Mouse (Mus musculus) spleen, adult 12 weeks (tissue): ENCODE measurements around the gene Olfr560.

Source experiments
- DNase-seq: peaks from one replicate; pipeline ENCODE4 v3.0.0; 2022; ENCODE audit warnings: low spot score

Gene Olfr560

DNA sequence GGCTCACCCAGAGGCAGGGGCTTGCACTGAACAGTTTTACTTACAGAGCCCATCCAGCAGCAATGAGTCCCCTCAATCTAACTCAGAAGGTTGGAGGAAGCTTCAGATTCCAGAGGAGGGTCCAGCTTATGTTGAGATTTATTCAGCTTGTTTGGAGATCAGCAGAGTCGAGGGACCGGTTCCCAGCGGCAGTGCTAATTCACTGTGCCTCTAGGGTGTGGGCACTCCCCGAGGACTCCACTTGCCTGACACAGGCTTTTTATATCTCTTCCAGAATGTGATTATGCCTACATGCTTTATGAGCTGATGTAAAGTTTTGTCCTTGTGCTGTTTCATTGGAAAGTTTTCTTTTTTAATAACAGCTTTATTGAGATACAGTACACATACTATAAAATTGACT lies at the start of gene Olfr560, which contains the start of gene Olfr78:
Gene Olfr560 (minus strand): TSS at position 101 of the 400 bp plus-strand sequence.
Gene Olfr78 (minus strand): TSS at position 206 of the 400 bp plus-strand sequence.
- no peak for DNase-seq

DNA sequence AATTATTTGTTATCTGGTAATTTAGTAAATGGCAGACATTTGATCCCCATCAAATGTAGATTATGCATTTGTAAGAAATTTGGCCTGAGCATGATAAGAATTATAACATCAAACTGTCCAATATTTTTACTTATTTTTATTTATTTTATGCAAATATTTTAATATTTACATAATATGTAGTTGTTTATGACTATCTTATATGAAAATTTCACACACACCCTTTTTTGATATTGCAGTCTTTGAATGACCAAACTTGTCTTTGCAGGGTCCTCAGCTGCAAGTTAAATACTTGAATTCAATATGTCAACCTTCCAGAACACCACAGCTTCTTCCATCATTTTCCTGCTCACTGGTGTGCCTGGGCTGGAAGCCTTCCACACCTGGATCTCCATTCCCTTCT lies 44.0 kb upstream of the Olfr560 start, which contains the start of gene Olfr564:
Gene Olfr564 (plus strand): TSS at position 301 of the 400 bp plus-strand sequence.
- DNase-seq = no peak

DNA sequence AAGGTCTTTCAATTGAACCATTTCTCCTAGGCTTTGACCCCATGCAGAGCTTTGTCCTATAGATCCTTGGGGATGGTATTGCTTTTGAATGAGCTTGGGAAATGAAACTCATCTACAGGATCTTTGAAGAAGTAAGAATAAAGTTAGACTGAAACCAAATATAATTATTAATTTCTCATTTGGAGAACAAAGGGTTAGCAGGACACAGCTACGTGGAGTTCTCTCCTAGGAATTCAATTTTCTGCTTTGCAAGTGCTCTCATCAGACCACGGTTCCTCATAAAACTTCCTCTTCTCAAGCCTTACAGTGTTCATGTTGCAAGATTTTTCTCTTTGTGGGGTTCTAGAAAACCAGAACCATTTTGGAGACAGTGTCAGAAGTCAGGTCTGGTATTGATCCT lies 11.8 kb upstream of the Olfr560 start, which contains the start of gene Olfr561:
Gene Olfr561 (plus strand): TSS at position 301 of the 400 bp plus-strand sequence.
- DNase-seq = no peak

DNA sequence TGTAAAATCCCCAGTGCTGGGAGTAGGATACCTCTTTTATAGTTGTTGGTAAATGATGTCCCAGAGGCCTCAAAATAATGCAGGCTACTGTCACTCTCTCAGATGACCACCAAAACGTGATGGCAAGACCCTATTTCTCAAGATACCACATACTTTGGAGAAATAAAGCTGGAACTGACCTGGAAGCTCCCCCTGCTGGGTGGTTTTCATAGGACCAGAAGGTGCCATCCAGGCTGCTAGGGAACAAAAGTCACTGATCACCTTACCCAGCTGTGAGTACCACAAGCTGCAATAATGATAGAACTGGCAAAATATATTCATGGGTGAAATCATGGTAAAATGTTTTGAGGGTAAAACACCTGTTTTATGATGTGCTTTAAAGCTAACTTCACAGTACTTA lies 7.1 kb downstream of the Olfr560 start:
- no peak for DNase-seq

DNA sequence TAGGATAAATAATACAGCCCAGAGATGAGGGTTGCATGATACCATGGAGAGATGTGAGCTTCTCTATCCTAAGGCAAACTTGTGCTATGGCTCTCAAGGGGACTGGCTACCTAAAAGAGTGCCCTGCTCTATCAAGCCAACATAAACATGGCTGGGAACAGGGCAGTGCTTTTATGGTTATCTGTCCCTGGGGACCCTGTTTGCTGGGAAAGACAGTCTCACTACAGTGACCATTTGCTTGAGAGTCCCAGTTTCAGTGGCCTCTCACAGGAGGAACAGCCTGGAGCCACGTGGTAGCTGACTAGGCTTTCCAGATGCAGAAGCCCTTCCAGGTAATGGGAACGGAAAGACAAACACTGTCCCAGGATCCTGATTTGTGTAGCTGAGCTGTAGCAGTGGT lies 21.5 kb downstream of the Olfr560 start:
- no peak for DNase-seq

DNA sequence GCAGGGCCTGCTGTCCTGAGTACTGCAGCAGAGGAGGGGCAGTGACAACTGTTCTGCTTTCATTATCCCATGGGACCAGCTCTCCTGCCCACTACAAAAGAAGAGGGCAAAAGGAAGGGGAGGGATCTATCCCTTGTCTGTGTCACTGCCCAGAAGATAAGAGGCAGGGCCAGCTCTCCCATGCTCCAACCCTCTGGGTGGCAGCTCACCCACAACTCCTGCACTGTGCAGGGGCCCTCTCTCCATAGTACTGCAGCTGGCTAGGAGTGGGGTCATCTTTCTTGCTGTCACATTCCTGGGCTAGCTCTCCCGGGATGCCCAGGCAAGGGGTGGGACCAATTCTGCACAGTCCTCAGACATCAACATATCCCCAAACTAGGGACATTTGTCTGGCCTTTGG lies 25.4 kb downstream of the Olfr560 start:
- DNase-seq = no peak

DNA sequence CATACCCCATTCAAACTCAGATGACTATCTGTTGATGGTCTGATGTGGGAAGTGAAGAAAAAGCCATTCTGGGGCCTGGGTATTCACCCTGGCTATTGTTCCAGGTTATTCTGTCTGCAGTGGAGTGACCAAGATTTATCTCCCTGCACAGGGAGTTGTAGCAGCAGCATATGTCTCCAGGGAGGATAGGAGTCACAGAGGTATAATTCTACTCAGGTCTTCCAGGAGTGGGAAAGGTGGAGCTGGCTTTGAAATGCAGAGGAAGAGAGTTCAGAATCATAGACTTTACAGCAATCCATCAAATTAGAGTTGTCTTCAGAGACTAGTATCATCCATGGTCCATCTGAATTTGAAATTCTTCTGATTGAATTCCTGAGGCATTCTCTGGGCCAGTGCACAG lies 31.8 kb downstream of the Olfr560 start, which contains the start of gene Olfr559:
Gene Olfr559 (minus strand): TSS at position 101 of the 400 bp plus-strand sequence.
- DNase-seq = no peak

DNA sequence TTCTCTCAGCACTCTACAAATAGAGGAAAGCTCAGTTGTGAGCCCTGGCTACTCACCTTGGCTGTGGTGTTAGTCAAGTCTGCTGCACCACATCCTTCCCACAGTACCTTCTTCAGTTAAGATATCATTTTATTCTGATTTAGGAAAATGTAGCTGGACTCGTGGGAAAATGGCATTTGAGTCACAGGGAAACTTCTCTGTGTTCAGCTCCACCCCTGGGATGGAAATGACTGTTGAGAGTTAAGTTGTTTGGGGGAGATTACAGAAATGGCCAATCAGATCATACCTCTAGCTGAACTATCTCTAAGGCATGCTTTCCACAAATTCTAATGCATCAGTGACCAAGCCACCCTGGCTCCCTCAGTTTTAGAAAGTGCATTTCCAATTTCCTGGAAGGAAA lies 40.2 kb downstream of the Olfr560 start, which contains the start of gene Olfr33:
Gene Olfr33 (minus strand): TSS at position 101 of the 400 bp plus-strand sequence.
- DNase-seq = no peak

DNA sequence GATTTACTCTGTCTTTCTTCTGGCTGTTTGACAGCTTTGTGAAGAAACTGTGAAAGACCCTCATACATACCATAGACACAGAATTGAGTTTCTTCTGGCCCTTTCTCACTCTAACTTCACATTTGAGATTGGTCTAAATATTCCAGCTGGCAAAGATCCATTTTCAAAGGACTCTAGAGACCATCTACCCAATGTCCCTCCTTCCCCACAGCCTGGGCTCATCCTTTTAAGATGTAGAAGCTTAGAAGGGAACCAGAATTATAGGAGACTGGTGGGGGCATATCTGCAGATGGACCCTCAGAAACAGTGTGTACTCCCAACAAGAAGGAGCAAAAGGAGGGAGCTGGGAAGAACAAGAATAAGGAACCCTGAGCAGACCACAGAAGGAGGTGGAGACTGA lies 57.3 kb downstream of the Olfr560 start, which contains the start of gene Olfr558:
Gene Olfr558 (plus strand): TSS at position 301 of the 400 bp plus-strand sequence.
- no peak for DNase-seq
